Mouse (Mus musculus) hindbrain, postnatal 0 days (tissue): ENCODE data around the gene Ccrl2. TPM values are rescaled to one million over a fixed set of nuclear protein-coding genes. Genes with fewer than 3 reads are reported as not detected.

ENCODE experiments used
- ATAC-seq: fragments of 200-750 bp; cut with Nextera tagmentation; 2 replicates; pipeline ENCODE4 v1.8.0; 2017; ENCODE audit warnings: mild to moderate bottlenecking, moderate TSS enrichment, moderate library complexity
- DNase-seq: peaks from one replicate; pipeline ENCODE4 v3.0.0-alpha.2; 2015; ENCODE audit warnings: low spot score
- H3K27ac ChIP-seq: fragments of 300-500 bp; sonication (generic); 2 replicates; pipeline ENCODE4 v1.5.1; 2014; ENCODE audit warnings: mild to moderate bottlenecking
- H3K27me3 ChIP-seq: fragments of 300-500 bp; sonication (generic); 2 replicates; pipeline ENCODE4 v1.6.1; 2014; ENCODE audit warnings: low read length, mixed read lengths; ENCODE audit not compliant: insufficient read depth
- H3K36me3 ChIP-seq: fragments of 300-500 bp; sonication (generic); 2 replicates; pipeline ENCODE4 v1.6.1; 2014; ENCODE audit warnings: low read length, mixed read lengths; ENCODE audit not compliant: insufficient read depth
- H3K4me1 ChIP-seq: fragments of 300-500 bp; sonication (generic); 2 replicates; pipeline ENCODE4 v1.6.1; 2014; ENCODE audit warnings: antibody characterized with exemption, low read length, mixed read lengths; ENCODE audit not compliant: insufficient read depth
- H3K4me2 ChIP-seq: fragments of 300-500 bp; sonication (generic); 2 replicates; pipeline ENCODE4 v1.6.1; 2014; ENCODE audit warnings: low read depth, mild to moderate bottlenecking, low read length, moderate library complexity, mixed read lengths
- H3K4me3 ChIP-seq: fragments of 300-500 bp; sonication (generic); 2 replicates; pipeline ENCODE4 v1.5.1; 2014; ENCODE audit warnings: low read length
- H3K9ac ChIP-seq: fragments of 300-500 bp; sonication (generic); replicated peaks from 2 replicates; pipeline ENCODE4 v1.6.1; 2014; ENCODE audit warnings: mild to moderate bottlenecking, low read length, moderate library complexity, mixed read lengths
- H3K9me3 ChIP-seq: fragments of 300-500 bp; sonication (generic); 2 replicates; pipeline ENCODE4 v1.6.1; 2016; ENCODE audit warnings: low read length, mixed read lengths
- CTCF ChIP-seq: IDR thresholded peaks from 2 replicates; pipeline ENCODE4 v1.5.1; 2016; ENCODE audit warnings: antibody characterized with exemption, control low read depth, low read depth
- WGBS: fragments of 180-500 bp; shearing (Covaris S2); extraction: QIAGEN DNeasy Blood & Tissue Kit; methylation state at CpG from one replicate; pipeline ENCODE4 v1.1.7; 2014; 5-methylcytosine and 5-hydroxymethylcytosine counted together
- polyA plus RNA-seq: library from polyadenylated mRNA; unstranded; fragments of >200 nt; fragmentation: Nextera tagmentation; extraction: Ambion mirVana; gene quantifications from 2 replicates; pipeline ENCODE4 v1.2.1, GENCODE M21; 2015
- total RNA-seq: library from RNA; depleted of rRNA; stranded (reverse); fragments of >200 nt; gene quantifications from 2 replicates; pipeline ENCODE4 v1.2.3, GENCODE M21; 2014; rRNA removed

The Ccrl2 gene
- total RNA-seq (0.25 and 1.5 TPM in 2 replicates), polyA plus RNA-seq (0.91 and 1.2 TPM in 2 replicates)

DNA sequence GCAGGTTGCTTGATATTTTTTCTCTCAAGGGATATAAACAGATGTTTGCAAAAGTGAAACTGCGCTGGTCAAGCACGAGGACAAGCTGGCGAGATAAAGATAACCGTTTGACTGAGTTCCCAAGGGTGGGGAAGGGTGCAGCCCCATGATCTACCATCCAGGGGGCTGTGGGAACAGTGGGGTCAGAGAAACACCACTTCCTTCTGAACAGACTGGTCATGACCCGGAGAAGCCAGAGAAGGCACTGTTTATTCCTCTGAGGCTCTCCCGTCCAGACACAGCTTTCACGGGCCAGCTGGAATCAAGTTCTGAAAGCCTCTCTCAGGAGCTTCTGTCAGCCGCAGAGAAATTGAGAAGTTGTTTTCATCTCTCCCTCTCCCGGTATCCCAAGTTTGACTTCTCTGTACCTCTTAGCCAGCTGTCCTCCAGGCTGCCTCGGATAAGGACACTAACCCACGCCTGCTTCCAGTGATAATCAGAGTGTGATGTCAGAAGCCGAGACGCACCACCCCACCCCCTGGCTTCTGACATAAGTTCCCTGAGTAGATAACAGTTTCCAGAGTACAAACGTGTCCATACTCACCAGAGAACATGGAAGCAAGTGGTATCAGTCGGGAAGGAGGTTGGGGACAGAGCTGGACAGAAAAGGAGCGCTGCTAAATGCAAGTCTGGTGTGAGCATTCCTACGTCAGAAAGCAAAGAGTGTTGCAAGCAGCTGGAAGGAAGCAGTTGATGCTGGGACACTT lies at the start of gene Ccrl2:
Ccrl2 (minus strand) TSS at position 722 of the 746 bp plus-strand sequence.
- no peaks in the 10 kb centered on the region for H3K36me3 ChIP-seq
- H3K9ac ChIP-seq: no peak within 1 kb of the TSS
- H3K4me3 ChIP-seq: peak within 1 kb of the TSS; percentile 13
- ATAC-seq: no peak
- DNase-seq: no peak
- H3K27me3 ChIP-seq: no peaks in the 10 kb centered on the region
- H3K9me3 ChIP-seq: no peaks in the 10 kb centered on the region
- H3K27ac ChIP-seq: no peak within 1 kb of the TSS
- no peaks in the 10 kb centered on the region for H3K4me1 ChIP-seq
- 63% methylated on average over 17 of the region's 17 CpGs for WGBS
- no peak for TF ChIP-seq CTCF
- H3K4me2 ChIP-seq: peak within 1 kb of the TSS; percentile 43

- ATAC-seq (no peak), DNase-seq (no peak)
- H3K27ac ChIP-seq: no peak overlapping the region
- TF ChIP-seq CTCF: no peak
- H3K9ac ChIP-seq: no peak overlapping the region
- H3K4me1 ChIP-seq: no peaks in the 10 kb centered on the region
- 92% methylated on average over 5 of the region's 5 CpGs for WGBS
- H3K36me3 ChIP-seq: no peaks in the 10 kb centered on the region
- H3K27me3 ChIP-seq: no peaks in the 10 kb centered on the region
- no peak overlapping the region for H3K4me3 ChIP-seq
- H3K9me3 ChIP-seq: no peaks in the 10 kb centered on the region
- no peak overlapping the region for H3K4me2 ChIP-seq
Observed at GRCm38 (mm10) chr9:111103893-111104292, 46.6 kb upstream of the Ccrl2 start.

DNA sequence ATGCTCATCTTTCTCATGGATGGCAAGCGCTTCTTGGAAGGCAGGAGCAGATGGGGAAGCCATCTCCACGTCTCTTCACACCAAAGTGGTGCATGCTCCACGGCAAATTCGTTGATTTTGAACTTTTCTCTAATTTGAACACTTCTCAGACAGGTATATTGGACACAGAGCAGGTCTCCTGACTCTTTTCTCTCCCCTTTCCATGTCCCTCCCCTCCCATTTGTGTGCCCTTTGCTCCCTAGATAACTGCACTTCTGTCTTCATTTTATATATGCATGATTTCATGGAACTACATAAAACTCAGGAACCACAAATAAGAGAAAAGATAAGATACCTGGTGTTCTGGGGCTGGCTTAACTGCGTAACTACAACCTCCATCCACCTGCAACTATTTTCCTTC lies 46.0 kb upstream of the Ccrl2 start:
- 82% methylated on average over 5 of the region's 5 CpGs for WGBS
- no peak overlapping the region for H3K9ac ChIP-seq
- H3K4me3 ChIP-seq: no peak overlapping the region
- no peak for DNase-seq
- H3K9me3 ChIP-seq: no peaks in the 10 kb centered on the region
- no peak for ATAC-seq
- H3K27ac ChIP-seq: no peak overlapping the region
- H3K4me1 ChIP-seq: no peaks in the 10 kb centered on the region
- no peak for TF ChIP-seq CTCF
- no peaks in the 10 kb centered on the region for H3K36me3 ChIP-seq
- no peaks in the 10 kb centered on the region for H3K27me3 ChIP-seq
- H3K4me2 ChIP-seq: no peak overlapping the region

- no peak for TF ChIP-seq CTCF
- WGBS: 84% methylated on average over 3 of the region's 3 CpGs
- H3K9ac ChIP-seq: no peak overlapping the region
- no peaks in the 10 kb centered on the region for H3K9me3 ChIP-seq
- no peak overlapping the region for H3K27ac ChIP-seq
- H3K27me3 ChIP-seq: no peaks in the 10 kb centered on the region
- DNase-seq: no peak
- ATAC-seq: no peak
- no peak overlapping the region for H3K4me2 ChIP-seq
- no peaks in the 10 kb centered on the region for H3K36me3 ChIP-seq
- H3K4me1 ChIP-seq: no peaks in the 10 kb centered on the region
- no peak overlapping the region for H3K4me3 ChIP-seq
Observed at GRCm38 (mm10) chr9:111100406-111100805, 43.1 kb upstream of the Ccrl2 start.

- no peak overlapping the region for H3K9ac ChIP-seq
Observed at GRCm38 (mm10) chr9:111097543-111097942, 40.2 kb upstream of the Ccrl2 start.

DNA sequence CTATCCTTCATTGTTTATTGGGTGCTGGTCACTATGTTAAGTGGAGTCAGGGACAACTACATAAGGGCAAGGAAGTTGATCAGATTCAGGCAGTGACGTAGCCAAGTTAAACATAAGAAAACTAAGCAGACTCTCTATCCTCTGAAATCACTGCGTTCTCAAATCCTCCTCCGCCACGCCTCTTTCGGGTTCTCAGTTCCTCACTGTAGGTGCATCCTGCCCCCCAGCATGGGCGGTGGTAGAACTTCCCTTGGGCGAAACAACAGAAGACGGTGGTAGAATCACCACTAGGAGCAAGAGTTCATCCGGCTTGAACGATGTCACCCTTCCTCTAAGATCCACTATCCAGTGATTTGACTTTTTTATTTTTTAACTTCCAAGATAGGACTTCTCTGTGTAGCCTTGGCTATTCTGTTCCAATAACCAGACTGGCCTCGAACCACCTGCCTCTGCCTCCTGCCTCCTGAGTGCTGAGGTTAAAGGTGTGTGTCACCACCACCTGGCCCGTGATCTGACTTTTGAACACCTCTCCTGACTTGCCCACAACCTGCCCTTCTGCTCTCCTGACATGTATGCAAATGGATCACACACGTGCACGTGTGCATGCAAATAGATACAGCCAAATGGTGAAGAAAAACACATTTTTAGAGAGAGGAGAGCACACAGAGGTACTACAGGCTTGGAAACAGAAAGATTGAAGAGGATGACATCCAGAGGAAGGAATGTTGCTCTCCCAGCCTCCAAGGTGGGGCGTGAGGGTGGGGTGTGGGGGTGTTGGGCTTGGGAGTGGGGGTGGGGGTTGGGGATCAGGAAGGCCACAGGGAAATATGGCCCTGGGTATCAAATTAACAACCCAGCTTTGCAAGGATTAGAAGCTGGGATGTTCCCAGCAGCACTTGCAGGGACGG lies 39.4 kb upstream of the Ccrl2 start:
- Histone ChIP-seq H3K27me3 (no peaks in the 10 kb centered on the region), H3K36me3 (no peaks in the 10 kb centered on the region), H3K4me1 (no peaks in the 10 kb centered on the region), H3K9me3 (no peaks in the 10 kb centered on the region), H3K4me2 (no peak overlapping the region), H3K9ac (no peak overlapping the region), H3K27ac (no peak overlapping the region), H3K4me3 (no peak overlapping the region)
- DNase-seq: no peak
- no peak for TF ChIP-seq CTCF
- no peak for ATAC-seq
- 86% methylated on average over 16 of the region's 16 CpGs for whole genome bisulfite sequencing

More at GRCm38 (mm10) chr9:111097543-111097942, 40.2 kb upstream of the Ccrl2 start:
- Histone ChIP-seq H3K27me3 (no peaks in the 10 kb centered on the region), H3K4me1 (no peaks in the 10 kb centered on the region), H3K27ac (no peak overlapping the region), H3K36me3 (no peaks in the 10 kb centered on the region), H3K4me3 (no peak overlapping the region), H3K4me2 (no peak overlapping the region), H3K9me3 (no peaks in the 10 kb centered on the region)
- TF ChIP-seq CTCF: no peak
- ATAC-seq: no peak
- 72% methylated on average over 6 of the region's 6 CpGs for WGBS
- no peak for DNase-seq

DNA sequence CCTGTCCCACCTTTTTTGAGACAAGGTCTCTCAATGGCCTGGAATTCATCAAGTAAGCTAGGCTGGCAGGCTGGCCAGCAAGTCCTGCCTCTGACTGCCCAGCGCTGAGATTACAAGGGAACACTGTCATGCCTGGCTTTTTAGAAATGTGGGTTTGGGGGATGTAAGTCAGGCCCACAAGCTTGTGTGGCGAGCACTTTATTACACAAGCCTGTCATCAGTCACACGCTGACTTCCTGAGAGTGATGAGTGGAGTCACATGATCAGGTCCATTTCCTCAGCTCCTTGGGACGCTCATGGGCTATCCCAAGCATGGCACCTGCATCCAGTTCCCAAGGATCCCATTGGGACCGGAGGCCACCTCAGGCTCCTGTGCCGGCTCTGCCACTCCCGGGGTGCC lies 38.4 kb upstream of the Ccrl2 start:
- H3K4me3 ChIP-seq: no peak overlapping the region
- 87% methylated on average over 7 of the region's 7 CpGs for WGBS
- no peak overlapping the region for H3K9ac ChIP-seq
- no peaks in the 10 kb centered on the region for H3K4me1 ChIP-seq
- no peak overlapping the region for H3K4me2 ChIP-seq
- H3K27me3 ChIP-seq: no peaks in the 10 kb centered on the region
- H3K27ac ChIP-seq: no peak overlapping the region
- no peak for DNase-seq
- no peak for TF ChIP-seq CTCF
- H3K9me3 ChIP-seq: no peaks in the 10 kb centered on the region
- no peak for ATAC-seq
- H3K36me3 ChIP-seq: no peaks in the 10 kb centered on the region
